Mouse (Mus musculus): ENCODE data around the gene Zbtb7b. TPM values are rescaled to one million over a fixed set of nuclear protein-coding genes. Genes with fewer than 3 reads are reported as not detected.
"Not testable (repeated sequence)": the region's sequence is repeated elsewhere in the genome, so short reads cannot be mapped to it uniquely, and the experiment has no call there.

Zbtb7b gene
- total and polyA plus RNA-seq, 3 experiments, result 11.9 to 34.2 (median 27.6) TPM

DNA sequence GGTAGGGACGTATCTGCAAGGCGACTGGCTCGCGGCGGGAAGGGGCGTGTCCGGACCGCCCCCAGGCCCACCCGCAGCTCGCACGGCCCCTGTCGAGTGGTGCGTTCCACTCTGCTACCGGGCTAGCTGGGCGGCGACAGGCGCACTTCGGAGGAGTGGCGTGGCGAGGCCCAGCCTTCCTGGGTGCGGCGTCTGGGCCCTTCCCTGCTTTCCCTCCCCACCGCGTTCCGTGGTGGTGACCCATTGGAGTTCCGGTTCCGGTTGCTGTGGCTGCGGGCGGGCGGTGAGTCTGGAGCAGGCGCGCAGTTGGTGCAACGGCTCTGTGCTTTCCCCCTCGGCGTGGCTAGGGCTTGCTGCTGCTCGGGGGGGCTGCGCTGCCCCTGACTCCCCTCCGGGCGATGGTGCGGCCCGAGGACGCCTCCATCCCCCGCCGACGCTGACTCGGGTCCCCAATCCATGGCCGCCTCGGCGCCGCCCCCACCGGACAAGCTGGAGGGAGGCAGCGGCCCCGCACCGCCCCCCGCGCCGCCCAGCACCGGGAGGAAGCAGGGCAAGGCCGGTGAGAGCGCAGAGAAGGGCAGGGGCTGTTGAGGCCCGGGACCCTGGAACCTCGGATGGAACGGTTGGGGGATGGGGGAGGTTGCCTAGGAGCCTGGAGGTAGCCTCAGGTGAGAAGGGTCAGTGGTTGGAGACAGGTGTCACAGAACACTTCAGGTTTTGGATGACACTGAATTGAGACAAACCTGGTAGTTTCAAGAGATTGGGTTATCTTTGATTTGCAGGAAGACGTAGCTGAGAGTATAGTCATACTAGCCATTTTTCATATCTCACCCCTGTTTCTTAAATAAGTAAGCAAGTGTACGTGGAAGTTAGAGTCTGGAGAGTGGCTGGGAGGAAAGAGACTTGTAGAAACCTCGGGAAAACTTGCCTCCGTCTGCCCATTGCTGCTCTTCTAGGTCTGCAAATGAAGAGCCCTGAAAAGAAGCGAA is 35.9 kb upstream of the Zbtb7b start, which contains the start of gene Pygo2 (continued):
- TF ChIP-seq SIN3A (IDR thresholded peaks at IDR 0.05; ENCODE audit: low read length) (peak; percentile 67; the same call in 1 of the 2 replicates), EP300 (IDR thresholded peaks at IDR 0.05; ENCODE audit: low read length) (no peak)

DNA sequence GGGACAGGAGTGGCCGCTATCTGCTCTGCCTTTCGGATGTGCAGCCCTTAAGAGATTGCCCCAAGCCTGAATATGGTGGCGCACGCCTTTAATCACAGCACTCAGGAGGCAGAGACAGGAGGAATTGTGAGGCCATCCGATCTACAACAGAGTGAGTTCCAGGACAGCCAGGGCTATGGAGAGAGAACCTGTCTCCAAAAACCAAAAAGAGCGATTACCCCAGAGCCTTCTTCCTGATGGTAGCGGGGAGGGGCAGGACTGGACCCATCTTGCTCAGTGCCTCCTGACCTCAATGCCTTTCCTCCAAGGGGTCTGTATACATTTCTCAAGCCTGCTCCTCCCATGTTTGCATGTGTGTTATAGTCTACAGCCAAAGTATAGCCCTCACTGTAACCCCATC is 34.4 kb upstream of the Zbtb7b start:
- dilution Hi-C loops (cut with MboI; ENCODE audit: extremely low pct_ligation_motif_present, extremely low pct_unique_long_range_greater_than_20kb, low sequenced_read_pairs); in situ Hi-C loops (cut with MboI; ENCODE audit: low pct_ligation_motif_present, low pct_unique_long_range_greater_than_20kb, low sequenced_read_pairs); H3K4me2 ChIP-seq (ENCODE audit: insufficient read depth, low read depth, poor library complexity, severe bottlenecking); H3K4me3 ChIP-seq (replicated peaks in 1 of 3; ENCODE audit: low read depth in 2 of 3, low read length in 2 of 3, poor library complexity in 1 of 3); DNase-seq (ENCODE audit: extremely low read depth); H3K9me3 ChIP-seq (replicated peaks; ENCODE audit: low read length); H3K27ac ChIP-seq (ENCODE audit: insufficient read depth, low read depth); H3K9ac ChIP-seq (ENCODE audit: insufficient read depth, low read depth); H3K27me3 ChIP-seq (replicated peaks): not testable (repeated sequence)
- peaks cover 0 to 20% of the 10 kb centered on the region in 2 experiments; a peak in 2 of 4 replicates for H3K4me1 ChIP-seq (ENCODE audit: control insufficient read depth in 1 of 2, insufficient read depth in 2 of 2)
- peaks cover 48 to 65% of the 10 kb centered on the region in 2 experiments for H3K36me3 ChIP-seq (replicated peaks in 1 of 2; ENCODE audit: control insufficient read depth in 1 of 2, insufficient read depth in 1 of 2, low read length in 1 of 2)
- peaks cover 19% of the 10 kb centered on the region for H3K79me2 ChIP-seq (replicated peaks; ENCODE audit: control insufficient read depth, extremely low read depth, insufficient read depth, poor library complexity, severe bottlenecking)

DNA sequence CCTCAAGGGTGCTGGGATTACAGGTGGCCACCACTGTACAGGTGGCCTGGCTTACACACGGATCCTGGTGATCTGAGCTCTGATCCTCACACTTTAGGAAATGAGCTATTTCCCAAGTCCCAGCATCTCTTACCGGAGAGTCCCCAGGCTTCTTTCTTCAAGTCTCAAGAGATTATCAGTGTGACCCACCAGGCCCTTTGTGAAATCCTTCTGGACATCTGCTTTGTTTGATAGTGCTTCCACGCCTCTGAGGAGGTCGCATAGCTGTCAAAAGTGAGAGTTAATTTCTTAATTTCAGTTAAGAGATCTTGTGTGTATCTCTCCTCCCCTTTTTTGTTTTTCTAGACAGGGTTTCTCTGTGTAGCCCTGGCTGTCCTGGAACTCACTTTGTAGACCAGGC is 31.3 kb upstream of the Zbtb7b start:
- dilution Hi-C loops (cut with MboI; ENCODE audit: extremely low pct_ligation_motif_present, extremely low pct_unique_long_range_greater_than_20kb, low sequenced_read_pairs), result no loop called here
- no peak overlapping the region for H3K4me3 ChIP-seq (replicated peaks in 1 of 3; ENCODE audit: low read depth in 2 of 3, low read length in 2 of 3, poor library complexity in 1 of 3)

DNA sequence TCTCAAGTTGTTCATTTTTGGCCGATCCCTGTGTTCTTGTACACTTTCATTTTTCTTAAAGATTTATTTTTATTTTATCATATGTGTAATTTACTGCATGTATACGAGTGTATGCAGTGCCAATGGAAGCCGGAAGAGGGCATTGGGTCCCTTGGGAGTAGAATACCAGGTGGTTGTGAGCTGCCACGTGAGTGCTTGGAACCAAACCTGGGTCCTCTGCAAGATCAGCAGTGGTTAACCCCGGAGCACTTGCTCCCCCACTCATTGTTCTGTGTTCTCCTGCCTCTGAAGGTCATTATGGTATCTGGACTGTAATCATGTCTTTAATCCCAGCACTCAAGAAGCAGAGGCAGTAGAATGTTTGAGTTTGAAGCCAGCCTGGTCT is 30.6 kb upstream of the Zbtb7b start:
- peaks cover 14 to 35% of the 10 kb centered on the region in 2 experiments for H3K4me1 ChIP-seq (ENCODE audit: control insufficient read depth in 1 of 2, insufficient read depth in 2 of 2)
- dilution Hi-C loops (cut with MboI; ENCODE audit: extremely low pct_ligation_motif_present, extremely low pct_unique_long_range_greater_than_20kb, low sequenced_read_pairs) (no loop called here), in situ Hi-C loops (cut with MboI; ENCODE audit: low pct_ligation_motif_present, low pct_unique_long_range_greater_than_20kb, low sequenced_read_pairs) (no loop called here)
- no peaks in the 10 kb centered on the region for H3K9me3 ChIP-seq (replicated peaks; ENCODE audit: low read length)
- H3K79me2 ChIP-seq (replicated peaks; ENCODE audit: control insufficient read depth, extremely low read depth, insufficient read depth, poor library complexity, severe bottlenecking), result peaks cover 16% of the 10 kb centered on the region
- H3K4me3 ChIP-seq (replicated peaks in 1 of 3; ENCODE audit: low read depth in 2 of 3, low read length in 2 of 3, poor library complexity in 1 of 3), result no peak overlapping the region
- no peak overlapping the region for H3K27ac ChIP-seq (ENCODE audit: insufficient read depth, low read depth)
- TF ChIP-seq MAZ (IDR thresholded peaks at IDR 0.05; ENCODE audit: low read depth, low read length) (no peak), SIN3A (IDR thresholded peaks at IDR 0.05; ENCODE audit: low read length) (no peak), MAX (IDR thresholded peaks at IDR 0.05; ENCODE audit: low read length) (no peak), EP300 (IDR thresholded peaks at IDR 0.05; ENCODE audit: low read length) (no peak), ETS1 (conservative IDR thresholded peaks at IDR 0.05; ENCODE audit: low read depth, low read length) (no peak), RAD21 (IDR thresholded peaks at IDR 0.05; ENCODE audit: low read depth, low read length) (no peak), E2F4 (IDR thresholded peaks at IDR 0.05; ENCODE audit: insufficient replicate concordance, low read depth, low read length) (no peak), ZKSCAN1 (IDR thresholded peaks at IDR 0.05; ENCODE audit: borderline replicate concordance, low read depth, low read length) (no peak), RCOR1 (conservative IDR thresholded peaks at IDR 0.05; ENCODE audit: low read depth, low read length) (no peak), MAFK (IDR thresholded peaks at IDR 0.05; ENCODE audit: insufficient replicate concordance, low read length) (no peak), MYC (IDR thresholded peaks at IDR 0.05; ENCODE audit: low read depth, low read length) (no peak), POLR2A (IDR thresholded peaks at IDR 0.05; ENCODE audit: low read depth, low read length) (no peak), KAT2A (IDR thresholded peaks at IDR 0.05; ENCODE audit: insufficient replicate concordance, low read length) (no peak), NELFE (IDR thresholded peaks at IDR 0.05; ENCODE audit: low read depth, low read length) (no peak), CHD1 (IDR thresholded peaks at IDR 0.05; ENCODE audit: low read depth, low read length) (no peak), JUN (IDR thresholded peaks at IDR 0.05; ENCODE audit: insufficient read depth, low read depth, low read length) (no peak)
- H3K4me2 ChIP-seq (ENCODE audit: insufficient read depth, low read depth, poor library complexity, severe bottlenecking), result no peak overlapping the region
- DNase-seq (ENCODE audit: extremely low read depth), result no peak
- H3K9ac ChIP-seq (ENCODE audit: insufficient read depth, low read depth), result no peak overlapping the region
- no peaks in the 10 kb centered on the region for H3K27me3 ChIP-seq (replicated peaks)
- peaks cover 48 to 69% of the 10 kb centered on the region in 2 experiments for H3K36me3 ChIP-seq (replicated peaks in 1 of 2; ENCODE audit: control insufficient read depth in 1 of 2, insufficient read depth in 1 of 2, low read length in 1 of 2)

More for the DNA sequence above, 31.3 kb upstream of the Zbtb7b start:
- H3K9ac ChIP-seq (ENCODE audit: insufficient read depth, low read depth), result no peak overlapping the region
- DNase-seq (ENCODE audit: extremely low read depth), result no peak
- no peak overlapping the region for H3K27ac ChIP-seq (ENCODE audit: insufficient read depth, low read depth)
- H3K79me2 ChIP-seq (replicated peaks; ENCODE audit: control insufficient read depth, extremely low read depth, insufficient read depth, poor library complexity, severe bottlenecking), result peaks cover 14% of the 10 kb centered on the region
- in situ Hi-C loops (cut with MboI; ENCODE audit: low pct_ligation_motif_present, low pct_unique_long_range_greater_than_20kb, low sequenced_read_pairs), result no loop called here
- TF ChIP-seq POLR2AphosphoS2 (IDR thresholded peaks at IDR 0.05; ENCODE audit: low read depth, low read length), result no peak
- TF ChIP-seq MAFK (IDR thresholded peaks at IDR 0.05; ENCODE audit: insufficient replicate concordance, low read length), result no peak
- TF ChIP-seq HCFC1 (IDR thresholded peaks at IDR 0.05; ENCODE audit: low read depth, low read length), result no peak
- no peak for TF ChIP-seq GABPA (IDR thresholded peaks at IDR 0.05; ENCODE audit: insufficient replicate concordance, low read depth, low read length)
- no peak for TF ChIP-seq ZC3H11A (IDR thresholded peaks at IDR 0.05; ENCODE audit: low read depth, low read length)
- no peak for TF ChIP-seq SMC3 (IDR thresholded peaks at IDR 0.05; ENCODE audit: low read depth, low read length)
- no peak for TF ChIP-seq ZNF384 (IDR thresholded peaks at IDR 0.05; ENCODE audit: low read depth, low read length)
- H3K9me3 ChIP-seq (replicated peaks; ENCODE audit: low read length), result no peaks in the 10 kb centered on the region
- no peak overlapping the region for H3K4me2 ChIP-seq (ENCODE audit: insufficient read depth, low read depth, poor library complexity, severe bottlenecking)
- peaks cover 48 to 69% of the 10 kb centered on the region in 2 experiments for H3K36me3 ChIP-seq (replicated peaks in 1 of 2; ENCODE audit: control insufficient read depth in 1 of 2, insufficient read depth in 1 of 2, low read length in 1 of 2)
- peaks cover 11 to 30% of the 10 kb centered on the region in 2 experiments for H3K4me1 ChIP-seq (ENCODE audit: control insufficient read depth in 1 of 2, insufficient read depth in 2 of 2)
- no peaks in the 10 kb centered on the region for H3K27me3 ChIP-seq (replicated peaks)
